Mouse (Mus musculus) left cerebral cortex, postnatal 36 days (tissue): Measurements from ENCODE around the gene Chchd10. TPM values are rescaled to one million over a fixed set of nuclear protein-coding genes. Genes with fewer than 3 reads are reported as not detected.
"Not testable (repeated sequence)": the region's sequence is repeated elsewhere in the genome, so short reads cannot be mapped to it uniquely, and the experiment has no call there.

Experiments used
- DNase-seq, 2 experiments: peaks; one replicate each; pipeline ENCODE4 v3.0.0; 2021 to 2022; ENCODE audit warnings: low spot score in 2 of 2, mixed read lengths in 1 of 2
- intact Hi-C: fragments of 180-260 bp; cut with DNase I; formaldehyde crosslinking; loops from one replicate; pipeline ENCODE4 v1.15.1; 2025
- total RNA-seq, 2 experiments: library from RNA; stranded (reverse); gene quantifications; 2 replicates each; pipeline ENCODE4 v1.2.3; 2021

Gene Chchd10
- 100 to 1,000 TPM; 373 to 446 TPM for total RNA-seq

GRCm38 (mm10) chr10:75932891-75933290 lies at the start of gene Chchd10:
Gene Chchd10 (plus strand): TSS chr10:75933130.
- no peak for DNase-seq
- intact Hi-C loops = no loop called here

DNA sequence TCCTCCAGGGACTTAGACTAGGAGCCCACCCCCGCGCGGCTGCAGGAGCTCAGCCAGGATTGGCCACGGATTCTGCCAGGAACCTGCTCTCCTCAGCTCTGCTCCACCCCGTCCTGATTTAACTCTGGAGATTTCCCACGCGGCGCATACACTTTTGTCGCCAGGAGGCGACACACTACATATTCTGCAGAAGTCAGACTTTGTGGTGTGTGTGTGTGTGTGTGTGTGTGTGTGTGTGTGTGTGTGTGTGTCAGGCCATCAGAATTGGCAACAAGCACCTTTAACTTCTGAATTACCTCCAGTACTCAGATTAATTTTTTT lies 49.7 kb upstream of the Chchd10 start:
- intact Hi-C loops = loop anchor here (1.0 kb wide), 1 partner anchor 68 kb away; no protein-coding TSS in a partner anchor

GRCm38 (mm10) chr10:75884742-75885141 lies 48.2 kb upstream of the Chchd10 start:
- no peak for DNase-seq
- intact Hi-C loops = no loop called here

More for the DNA sequence above, 49.7 kb upstream of the Chchd10 start:
- DNase-seq = peak; percentile 79

DNA sequence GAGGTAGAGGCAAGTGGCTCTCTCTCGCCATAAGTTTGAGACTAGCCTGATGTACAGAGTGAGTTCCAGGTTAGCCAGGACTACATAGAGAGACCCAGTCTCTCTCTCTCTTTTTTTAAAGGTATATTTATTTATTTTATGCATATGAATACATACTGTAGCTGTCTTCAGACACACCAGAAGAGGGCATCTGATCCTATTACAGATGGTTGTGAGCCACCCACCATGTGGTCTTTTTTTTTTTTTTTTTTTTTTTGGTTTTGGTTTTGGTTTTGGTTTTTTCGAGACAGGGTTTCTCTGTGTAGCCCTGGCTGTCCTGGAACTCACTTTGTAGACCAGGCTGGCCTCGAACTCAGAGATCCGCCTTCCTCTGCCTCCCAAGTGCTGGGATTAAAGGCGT lies 45.4 kb upstream of the Chchd10 start:
- intact Hi-C loops, DNase-seq: not testable (repeated sequence)

- intact Hi-C loops = no loop called here
Measured at GRCm38 (mm10) chr10:75889406-75890153, 43.4 kb upstream of the Chchd10 start.

GRCm38 (mm10) chr10:75893089-75893750 lies 39.7 kb upstream of the Chchd10 start, which contains the start of gene Derl3:
Gene Derl3 (plus strand): TSS chr10:75893413.
- intact Hi-C loops = no loop called here

More at GRCm38 (mm10) chr10:75889406-75890153, 43.4 kb upstream of the Chchd10 start:
- no peak for DNase-seq

GRCm38 (mm10) chr10:75894601-75895000 lies 38.3 kb upstream of the Chchd10 start:
- no peak for DNase-seq
- intact Hi-C loops = no loop called here

More at GRCm38 (mm10) chr10:75893089-75893750, 39.7 kb upstream of the Chchd10 start, which contains the start of gene Derl3:
- peak; percentile 95 for DNase-seq

GRCm38 (mm10) chr10:75895730-75896129 lies 37.2 kb upstream of the Chchd10 start:
- intact Hi-C loops = loop anchor here (5.0 kb wide), 1 partner anchor 42 kb away; the partner anchor contains the start of gene Mmp11

DNA sequence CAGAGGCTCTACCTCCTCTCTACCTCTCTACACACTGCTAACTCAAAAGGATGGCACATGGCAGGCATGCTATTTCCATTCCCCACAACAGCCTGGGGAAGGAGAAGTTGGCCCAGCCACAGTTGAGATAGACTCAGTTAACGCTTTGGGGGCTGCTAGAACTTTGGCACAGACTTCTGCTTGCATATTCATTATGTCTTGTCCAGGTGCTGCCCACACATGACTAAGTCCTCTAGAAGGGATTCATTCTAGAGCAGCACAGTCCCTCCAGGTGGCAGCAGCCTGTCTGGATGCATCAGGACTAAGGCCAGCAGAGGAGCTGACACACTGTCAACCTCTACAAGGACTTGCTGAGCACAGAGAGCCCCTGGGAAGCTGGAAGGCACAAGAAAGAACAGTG lies 36.7 kb upstream of the Chchd10 start:
- intact Hi-C loops = loop anchor here (5.0 kb wide), 1 partner anchor 41 kb away; the partner anchor contains the start of gene Mmp11
- peak; percentile 59 to 62 for DNase-seq

More at GRCm38 (mm10) chr10:75895730-75896129, 37.2 kb upstream of the Chchd10 start:
- no peak for DNase-seq

DNA sequence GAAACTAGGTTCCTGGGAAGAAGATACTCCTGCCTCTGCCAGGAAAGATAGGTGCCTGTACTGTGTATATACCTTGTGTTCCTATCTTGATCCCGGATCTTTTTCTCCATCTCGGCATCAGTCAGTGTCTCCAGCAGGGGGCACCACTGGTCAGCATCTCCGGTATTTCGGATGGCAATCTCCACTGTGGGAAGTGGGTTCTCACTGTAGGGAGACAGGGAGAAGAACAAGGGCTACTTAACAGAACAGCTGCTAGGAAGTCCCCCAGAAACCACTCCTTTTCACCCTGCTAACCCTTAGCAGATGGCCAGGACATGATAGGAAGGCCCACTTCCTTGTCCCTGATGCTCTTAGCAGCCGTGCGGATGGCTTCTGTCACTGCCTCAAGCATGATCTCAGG lies 35.6 kb upstream of the Chchd10 start:
- intact Hi-C loops = loop anchor here (1.0 to 5.0 kb wide), 2 partner anchors 40 to 54 kb away; partner anchors contain the start of gene Mmp11
- DNase-seq = peak; percentile 40 to 69

GRCm38 (mm10) chr10:75898039-75898564 lies 34.8 kb upstream of the Chchd10 start:
- intact Hi-C loops = loop anchor here (5.0 kb wide), 1 partner anchor 39 kb away; the partner anchor contains the start of gene Mmp11
- DNase-seq = no peak

GRCm38 (mm10) chr10:75898846-75899245 lies 34.1 kb upstream of the Chchd10 start:
- peak in 1 of 2 experiments; percentile 35 for DNase-seq
- intact Hi-C loops = loop anchor here (5.0 kb wide), 1 partner anchor 38 kb away; the partner anchor contains the start of gene Mmp11

DNA sequence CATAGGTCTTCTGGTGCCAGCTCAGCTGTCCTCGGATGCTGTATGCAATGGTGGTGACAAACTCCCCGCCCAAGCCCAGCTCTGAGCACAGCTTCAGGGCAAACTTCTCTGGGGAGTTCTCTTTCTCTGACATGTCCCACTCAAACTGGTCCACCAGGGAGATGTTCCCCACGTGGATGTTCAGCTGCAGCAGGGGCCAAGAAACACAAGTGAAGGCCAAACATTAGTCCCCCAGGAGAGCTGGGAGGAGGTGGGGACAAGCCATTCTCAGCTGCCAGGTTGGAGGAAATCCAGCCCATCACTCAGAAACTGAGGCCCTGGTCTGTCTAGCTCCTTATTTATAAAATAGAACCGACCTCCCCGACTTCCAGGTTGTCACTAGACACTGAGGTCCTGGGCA lies 28.5 kb upstream of the Chchd10 start:
- DNase-seq = no peak
- intact Hi-C loops = no loop called here

DNA sequence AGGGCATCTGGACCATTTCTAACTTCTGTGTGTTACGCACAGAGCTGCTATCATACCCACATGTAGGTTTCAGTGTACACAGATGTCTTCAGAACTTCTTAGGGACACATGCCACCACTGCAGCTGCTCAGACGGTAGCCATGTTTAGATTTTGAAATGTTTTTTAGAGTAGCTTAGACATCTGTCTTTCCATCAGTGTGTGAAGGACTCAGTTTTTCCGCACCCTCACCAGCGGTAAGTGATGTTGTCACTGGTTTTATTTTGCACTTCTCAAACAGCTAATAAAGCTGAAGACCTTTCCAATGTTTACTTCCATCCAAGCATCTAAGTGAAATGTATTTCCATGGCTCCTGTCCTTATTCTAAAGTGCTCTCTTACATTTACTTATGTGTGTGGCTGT lies 26.0 kb upstream of the Chchd10 start:
- intact Hi-C loops = no loop called here
- no peak for DNase-seq

- intact Hi-C loops = no loop called here
- no peak for DNase-seq
Measured at GRCm38 (mm10) chr10:75910698-75911097, 22.2 kb upstream of the Chchd10 start.

GRCm38 (mm10) chr10:75913013-75913589 lies 19.8 kb upstream of the Chchd10 start:
- DNase-seq = no peak
- intact Hi-C loops = no loop called here

DNA sequence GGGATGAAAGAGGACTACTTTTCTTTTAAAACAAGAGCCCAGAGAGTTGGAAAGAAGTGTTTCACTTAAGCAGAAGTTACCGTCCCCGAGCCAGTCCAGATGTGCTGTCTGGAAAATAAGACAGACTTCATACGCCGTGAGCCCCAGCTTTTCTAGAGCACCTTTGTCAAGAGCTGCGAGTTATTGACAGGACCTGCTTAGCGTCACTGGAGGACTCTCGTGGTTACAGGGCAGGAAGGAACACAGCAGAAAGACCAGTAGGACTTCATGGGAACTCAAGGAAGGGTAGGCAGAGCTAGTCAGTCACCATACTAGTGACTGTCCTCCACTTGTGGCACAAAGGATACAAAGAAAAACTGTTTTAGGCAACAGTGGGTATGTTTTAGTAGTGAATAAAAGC lies 17.4 kb upstream of the Chchd10 start:
- DNase-seq = no peak
- intact Hi-C loops = no loop called here

DNA sequence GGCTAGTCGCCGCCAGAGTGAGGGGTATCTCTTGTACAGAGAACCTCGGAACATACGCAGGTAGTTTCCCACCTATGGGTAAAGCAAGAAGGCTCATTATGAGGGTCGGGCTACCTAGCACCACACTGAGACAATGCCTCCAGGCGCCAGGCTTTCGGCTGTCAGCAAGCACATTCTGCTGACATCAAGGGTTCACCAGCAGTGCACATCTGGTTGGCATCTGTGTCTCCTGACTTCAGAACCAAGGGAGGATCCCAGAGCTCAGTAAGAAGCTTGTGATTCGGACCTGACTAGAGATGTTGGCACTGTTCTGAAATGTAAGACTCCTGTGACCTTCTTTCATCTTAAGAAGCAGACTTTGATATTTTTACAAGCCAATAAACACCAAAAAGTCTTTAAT lies 16.1 kb upstream of the Chchd10 start:
- intact Hi-C loops = no loop called here
- no peak for DNase-seq

DNA sequence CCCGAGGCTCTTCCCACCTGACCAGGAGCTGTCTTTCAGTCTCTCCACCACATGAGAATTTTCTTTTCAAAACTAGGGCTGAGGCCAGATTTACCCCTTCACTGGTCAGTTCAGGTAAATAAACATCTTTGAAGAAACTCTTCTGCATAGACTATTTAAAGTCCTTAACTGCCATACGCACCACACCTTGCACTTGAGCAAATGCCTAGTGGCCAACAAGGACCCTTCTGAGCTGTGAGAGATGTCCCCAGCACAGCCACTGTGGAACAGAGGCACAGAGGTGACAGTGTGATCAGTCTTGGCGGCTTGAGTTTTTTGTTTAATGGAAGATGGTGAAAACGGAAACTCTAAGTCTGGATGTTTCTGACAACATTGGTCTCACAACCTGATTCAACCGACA lies 13.9 kb upstream of the Chchd10 start:
- intact Hi-C loops = no loop called here
- no peak for DNase-seq
